Mouse (Mus musculus) CH12.LX (cell line): Measurements from ENCODE around the gene Phtf1. TPM values are rescaled to one million over a fixed set of nuclear protein-coding genes. Genes with fewer than 3 reads are reported as not detected.

Experiments
- DNase-seq: peaks from one replicate; pipeline ENCODE4 v3.0.0-alpha.2; 2013; ENCODE audit errors: extremely low read depth
- H3K27ac ChIP-seq: 2 replicates; pipeline ENCODE4 v1.5.1; 2012; ENCODE audit warnings: low read depth, mild to moderate bottlenecking, control low read depth, moderate library complexity; ENCODE audit not compliant: insufficient read depth
- H3K27me3 ChIP-seq: replicated peaks from 2 replicates; pipeline ENCODE3; 2012; ENCODE audit warnings: inconsistent platforms
- H3K36me3 ChIP-seq, 2 experiments: replicated peaks in 1 of 2; 2 replicates each; pipeline versions ENCODE3 to v1.6.1; 2012; ENCODE audit warnings: inconsistent platforms in 1 of 2, low read length in 1 of 2, mild to moderate bottlenecking in 1 of 2, mixed read lengths in 1 of 2, moderate library complexity in 1 of 2; ENCODE audit not compliant: control insufficient read depth in 1 of 2, insufficient read depth in 1 of 2
- H3K4me1 ChIP-seq, 2 experiments: 2 replicates each; pipeline ENCODE4 v1.6.1; 2012; ENCODE audit warnings: inconsistent platforms in 1 of 2, moderate library complexity in 1 of 2; ENCODE audit not compliant: insufficient read depth in 2 of 2, control insufficient read depth in 1 of 2
- H3K4me2 ChIP-seq: 2 replicates; pipeline ENCODE4 v1.6.1; 2012; ENCODE audit warnings: low read depth, mild to moderate bottlenecking, control low read depth; ENCODE audit not compliant: poor library complexity, insufficient read depth, severe bottlenecking
- H3K4me3 ChIP-seq, 3 experiments: fragments of 150-350 bp in 1 of 3; sonication (generic) in 1 of 3; replicated peaks in 1 of 3; 2 replicates each; pipeline versions ENCODE3 to v1.5.1; 2011 to 2012; ENCODE audit warnings: low read depth in 2 of 3, low read length in 2 of 3, mild to moderate bottlenecking in 2 of 3, moderate library complexity in 2 of 3, control low read depth in 1 of 3, improper control_type of control experiment in 1 of 3, inconsistent platforms in 1 of 3, mixed read lengths in 1 of 3; ENCODE audit not compliant: poor library complexity in 1 of 3
- H3K79me2 ChIP-seq: replicated peaks from 2 replicates; pipeline ENCODE4 v1.6.1; 2012; ENCODE audit warnings: mild to moderate bottlenecking, moderate library complexity; ENCODE audit not compliant: control insufficient read depth, poor library complexity, insufficient read depth, severe bottlenecking; ENCODE audit errors: extremely low read depth
- H3K9ac ChIP-seq: 2 replicates; pipeline ENCODE4 v1.6.1; 2012; ENCODE audit warnings: low read depth, mild to moderate bottlenecking, control low read depth, moderate library complexity; ENCODE audit not compliant: insufficient read depth
- H3K9me3 ChIP-seq: replicated peaks from 2 replicates; pipeline ENCODE3; 2012; ENCODE audit warnings: low read length, inconsistent platforms, mixed read lengths
- CHD1 ChIP-seq: IDR thresholded peaks from 2 replicates; pipeline ENCODE4 v1.6.1; 2012; ENCODE audit warnings: low read depth, low read length, improper control_type of control experiment, inconsistent platforms
- E2F4 ChIP-seq: IDR thresholded peaks from 2 replicates; pipeline ENCODE4 v1.6.1; 2011; ENCODE audit warnings: low read depth, low read length, improper control_type of control experiment; ENCODE audit not compliant: insufficient replicate concordance
- EP300 ChIP-seq: IDR thresholded peaks from 2 replicates; pipeline ENCODE4 v1.6.1; 2011; ENCODE audit warnings: low read length, improper control_type of control experiment
- ETS1 ChIP-seq: conservative IDR thresholded peaks from 2 replicates; pipeline ENCODE4 v1.6.1; 2012; ENCODE audit warnings: low read depth, mild to moderate bottlenecking, inconsistent platforms, low read length, improper control_type of control experiment, moderate library complexity
- GABPA ChIP-seq: IDR thresholded peaks from 2 replicates; pipeline ENCODE4 v1.6.1; 2012; ENCODE audit warnings: low read depth, low read length, improper control_type of control experiment, inconsistent platforms; ENCODE audit not compliant: insufficient replicate concordance
- IRF4 ChIP-seq: IDR thresholded peaks from 2 replicates; pipeline ENCODE4 v1.6.1; 2014; ENCODE audit warnings: low read depth, mild to moderate bottlenecking, inconsistent platforms, low read length, improper control_type of control experiment
- JUN ChIP-seq: IDR thresholded peaks from 2 replicates; pipeline ENCODE4 v1.6.1; 2011; ENCODE audit warnings: low read depth, mild to moderate bottlenecking, low read length, improper control_type of control experiment, moderate library complexity; ENCODE audit not compliant: insufficient read depth
- JUND ChIP-seq: conservative IDR thresholded peaks from 2 replicates; pipeline ENCODE4 v1.6.1; 2011; ENCODE audit warnings: low read depth, low read length, improper control_type of control experiment
- KAT2A ChIP-seq: IDR thresholded peaks from 2 replicates; pipeline ENCODE4 v1.6.1; 2012; ENCODE audit warnings: low read length, improper control_type of control experiment, inconsistent platforms; ENCODE audit not compliant: insufficient replicate concordance
- MAFK ChIP-seq: IDR thresholded peaks from 2 replicates; pipeline ENCODE4 v1.6.1; 2011; ENCODE audit warnings: low read length, improper control_type of control experiment; ENCODE audit not compliant: insufficient replicate concordance
- MXI1 ChIP-seq: IDR thresholded peaks from 2 replicates; pipeline ENCODE4 v1.6.1; 2011; ENCODE audit warnings: mild to moderate bottlenecking, low read depth, low read length, improper control_type of control experiment
- MYC ChIP-seq: IDR thresholded peaks from 2 replicates; pipeline ENCODE4 v1.6.1; 2011; ENCODE audit warnings: low read depth, mild to moderate bottlenecking, improper control_type of control experiment, low read length
- RAD21 ChIP-seq: IDR thresholded peaks from 2 replicates; pipeline ENCODE4 v1.6.1; 2011; ENCODE audit warnings: low read depth, mild to moderate bottlenecking, low read length, improper control_type of control experiment, moderate library complexity
- SMC3 ChIP-seq: IDR thresholded peaks from 2 replicates; pipeline ENCODE4 v1.6.1; 2011; ENCODE audit warnings: low read depth, low read length, improper control_type of control experiment
- TCF12 ChIP-seq: IDR thresholded peaks from 2 replicates; pipeline ENCODE4 v1.6.1; 2014; ENCODE audit warnings: low read depth, mild to moderate bottlenecking, inconsistent platforms, low read length, improper control_type of control experiment
- UBTF ChIP-seq: IDR thresholded peaks from 2 replicates; pipeline ENCODE4 v1.6.1; 2012; ENCODE audit warnings: low read depth, mild to moderate bottlenecking, inconsistent platforms, low read length, improper control_type of control experiment, moderate library complexity
- USF2 ChIP-seq: conservative IDR thresholded peaks from 2 replicates; pipeline ENCODE4 v1.6.1; 2011; ENCODE audit warnings: low read depth, low read length, improper control_type of control experiment
- ZNF384 ChIP-seq: IDR thresholded peaks from 2 replicates; pipeline ENCODE4 v1.6.1; 2012; ENCODE audit warnings: low read depth, low read length, improper control_type of control experiment, inconsistent platforms
- dilution Hi-C: fragments of 300-500 bp; cut with MboI; formaldehyde crosslinking; loops from 2 replicates; pipeline ENCODE4 v1.14.3; 2020; ENCODE audit warnings: low sequenced_read_pairs; ENCODE audit not compliant: extremely low pct_unique_long_range_greater_than_20kb, extremely low pct_ligation_motif_present
- in situ Hi-C: fragments of 300-500 bp; cut with MboI; formaldehyde crosslinking; loops from 3 replicates; pipeline ENCODE4 v1.14.3; 2019; ENCODE audit warnings: low sequenced_read_pairs, low pct_ligation_motif_present, low pct_unique_long_range_greater_than_20kb, mixed read lengths
- polyA plus RNA-seq: library from polyadenylated mRNA; unstranded; fragments of >175 nt; gene quantifications from 2 replicates; pipeline ENCODE4 v1.2.1, GENCODE M21; 2012; ENCODE audit warnings: low read depth; ENCODE audit not compliant: insufficient read length
- total RNA-seq, 2 experiments: library from RNA; depleted of rRNA; stranded (reverse); fragments of 300-350 nt in 1 of 2; fragments of >200 nt in 1 of 2; gene quantifications; 2 replicates each; pipeline ENCODE4 v1.2.3; 2012 to 2014

The Phtf1 gene
- total and polyA plus RNA-seq, 3 experiments, result 21.2 to 42.4 (median 37.1) TPM

DNA sequence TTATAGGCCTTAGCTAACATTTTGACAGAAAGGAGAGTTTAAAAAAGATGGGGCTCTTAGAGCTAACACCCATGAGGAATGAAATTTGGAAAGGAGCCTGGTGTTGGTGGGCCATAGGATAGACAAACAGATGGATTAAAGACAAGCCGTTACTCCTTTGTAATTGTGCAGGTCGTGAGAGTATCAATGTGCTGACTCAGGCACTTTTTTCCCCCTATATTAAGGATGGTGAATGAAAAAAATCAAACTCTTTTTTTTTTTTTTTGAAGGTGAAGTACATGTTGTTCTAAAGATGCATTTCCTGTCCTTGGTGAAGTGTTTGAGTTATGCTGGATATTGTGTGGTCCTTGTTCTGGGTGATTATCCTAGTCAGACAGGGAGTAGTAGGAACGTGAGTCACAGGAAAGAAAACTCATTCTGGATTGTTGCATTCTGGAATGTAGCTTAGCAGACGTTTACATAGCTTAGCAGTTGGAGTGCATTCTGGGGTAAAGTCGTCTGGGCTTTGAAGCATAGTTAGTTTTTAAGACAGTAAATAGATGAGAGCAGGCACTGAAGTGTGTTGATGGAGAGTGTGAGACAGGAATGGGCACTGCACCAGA is 20.0 kb downstream of the Phtf1 start:
- H3K4me1 ChIP-seq, result peaks cover 0 to 12% of the 10 kb centered on the region in 2 experiments; a peak in 1 of 4 replicates
- H3K36me3 ChIP-seq, result peaks cover 59 to 89% of the 10 kb centered on the region in 2 experiments
- no peaks in the 10 kb centered on the region for H3K27me3 ChIP-seq
- H3K4me3 ChIP-seq, result no peak overlapping the region
- no peak for DNase-seq
- no peak overlapping the region for H3K9ac ChIP-seq
- in situ Hi-C loops (no loop called here), dilution Hi-C loops (no loop called here)
- no peak overlapping the region for H3K4me2 ChIP-seq
- H3K9me3 ChIP-seq, result no peaks in the 10 kb centered on the region
- no peak overlapping the region for H3K27ac ChIP-seq
- no peaks in the 10 kb centered on the region for H3K79me2 ChIP-seq
- TF ChIP-seq MAFK, result peak; percentile 79
- no peak for TF ChIP-seq GABPA
- TF ChIP-seq MYC, result no peak
- no peak for TF ChIP-seq E2F4

- Histone ChIP-seq H3K27me3 (no peaks in the 10 kb centered on the region), H3K36me3 (peaks cover 57 to 90% of the 10 kb centered on the region in 2 experiments), H3K9ac (no peak overlapping the region), H3K4me3 (no peak overlapping the region), H3K4me2 (no peak overlapping the region), H3K4me1 (peaks cover 0 to 17% of the 10 kb centered on the region in 2 experiments; a peak in 1 of 4 replicates), H3K9me3 (no peaks in the 10 kb centered on the region), H3K27ac (no peak overlapping the region), H3K79me2 (no peaks in the 10 kb centered on the region)
- dilution Hi-C loops (no loop called here), in situ Hi-C loops (no loop called here)
- no peak for DNase-seq
- TF ChIP-seq TCF12 (no peak), SMC3 (no peak), ZNF384 (no peak), EP300 (no peak), JUN (no peak), RAD21 (no peak), KAT2A (no peak), UBTF (no peak), CHD1 (no peak), GABPA (no peak), ETS1 (no peak), JUND (no peak), E2F4 (no peak), MXI1 (no peak), USF2 (no peak), IRF4 (no peak)
Observed at GRCm38 (mm10) chr3:103989352-103989751, 21.4 kb downstream of the Phtf1 start.
